ENCODE assay signal across 27 mouse cellular contexts in genomic region chr17:69091618-69092017, GRCm38 (mm10). TPM values are rescaled to one million over a fixed set of nuclear protein-coding genes. Genes with fewer than 3 reads are reported as not detected.
DNase-seq lines count a peak whose midpoint lies in the region; ATAC-seq and TF ChIP-seq lines count a peak whose summit lies in the region.
"Had no signal": no experiment of that assay in that cellular context is flagged by ENCODE, and none has a peak within 500 bp of the region (broad histone marks: within the 10 kb centered on the region; RNA-seq: fewer than 3 reads in every experiment).

No protein-coding gene starts in this region.

- WGBS in heart, adult 2 months, result 89% methylated on average over 3 of the region's 3 CpGs
- WGBS in lung, postnatal 0 days, result 57% methylated on average over 3 of the region's 3 CpGs
- 92% methylated on average over 3 of the region's 3 CpGs for WGBS in forebrain, postnatal 0 days

- H3K9ac ChIP-seq in heart, adult 2 months (ENCODE audit: low read depth, low read length), result no peak overlapping the region
- H3K9ac ChIP-seq in lung, postnatal 0 days (replicated peaks; ENCODE audit: low read depth), result no peak overlapping the region
- H3K9ac ChIP-seq in forebrain, postnatal 0 days, result no peak overlapping the region
- H3K9ac ChIP-seq: embryonic facial prominence, embryonic 12.5 days; embryonic facial prominence, embryonic 15.5 days; heart, embryonic 12.5 days; heart, embryonic 15.5 days; hindbrain, embryonic 13.5 days had no signal

- DNase-seq in heart, adult 11 months, result peak; percentile 39
- DNase-seq in heart, adult 2 months, result no peak
- peak; percentile 50 for DNase-seq in lung, postnatal 0 days (ENCODE audit: low spot score)
- DNase-seq in lung, postnatal 25 days (ENCODE audit: low spot score), result peak; percentile 23
- DNase-seq in forebrain, postnatal 0 days, result no peak
- no peak for DNase-seq in gastrocnemius, adult 18-20 months (ENCODE audit: low spot score)
- DNase-seq in layer of hippocampus, adult 2 months (ENCODE audit: low spot score in 2 of 2), result no peak
- DNase-seq: adrenal gland, adult 2 months; adrenal gland, postnatal 14 days; cerebellum, adult 11 months; cerebellum, adult 2 months; cerebellum, adult 9-11 months; cerebellum, postnatal 25 days; gastrocnemius, postnatal 10 days; gastrocnemius, postnatal 36 days; heart, postnatal 10 days; heart, postnatal 36 days had no signal

- TF ChIP-seq POLR2A in heart, adult 2 months (IDR thresholded peaks at IDR 0.05; ENCODE audit: insufficient read depth, low read depth, low read length), result no peak

- no peaks in the 10 kb centered on the region for H3K4me1 ChIP-seq in heart, adult 2 months (ENCODE audit: control insufficient read depth, insufficient read depth, low read length)
- H3K4me1 ChIP-seq in lung, postnatal 0 days (ENCODE audit: insufficient read depth, low read depth, low read length), result no peaks in the 10 kb centered on the region
- no peaks in the 10 kb centered on the region for H3K4me1 ChIP-seq in forebrain, postnatal 0 days (ENCODE audit: insufficient read depth)
- H3K4me1 ChIP-seq: embryonic facial prominence, embryonic 12.5 days; embryonic facial prominence, embryonic 15.5 days; heart, embryonic 12.5 days; heart, embryonic 15.5 days; hindbrain, embryonic 10.5 days; hindbrain, embryonic 13.5 days had no signal

- intact Hi-C loops in heart, adult 2 months (cut with DNase I), result no loop called here

- peak; percentile 59; the same call in 1 of the 2 replicates for ATAC-seq in lung, postnatal 0 days
- no peak for ATAC-seq in forebrain, postnatal 0 days
- ATAC-seq: forebrain, embryonic 14.5 days; hindbrain, embryonic 16.5 days; Patski had no signal

- H3K9me3 ChIP-seq in lung, postnatal 0 days (ENCODE audit: low read length), result no peaks in the 10 kb centered on the region
- no peaks in the 10 kb centered on the region for H3K9me3 ChIP-seq in forebrain, postnatal 0 days (ENCODE audit: low read length)
- H3K9me3 ChIP-seq: embryonic facial prominence, embryonic 12.5 days; embryonic facial prominence, embryonic 15.5 days; heart, embryonic 12.5 days; heart, embryonic 15.5 days; hindbrain, embryonic 10.5 days; hindbrain, embryonic 13.5 days had no signal

- no peak overlapping the region for H3K27ac ChIP-seq in heart, adult 2 months
- no peak overlapping the region for H3K27ac ChIP-seq in lung, postnatal 0 days (ENCODE audit: low read length)
- H3K27ac ChIP-seq in forebrain, postnatal 0 days (ENCODE audit: low read depth, low read length), result no peak overlapping the region
- no peak overlapping the region for H3K27ac ChIP-seq in layer of hippocampus, adult 2 months
- H3K27ac ChIP-seq: embryonic facial prominence, embryonic 12.5 days; embryonic facial prominence, embryonic 15.5 days; heart, embryonic 15.5 days; hindbrain, embryonic 10.5 days; hindbrain, embryonic 13.5 days had no signal

- no peaks in the 10 kb centered on the region for H3K36me3 ChIP-seq in heart, adult 2 months (ENCODE audit: control insufficient read depth, insufficient read depth, low read length)
- H3K36me3 ChIP-seq in lung, postnatal 0 days (ENCODE audit: insufficient read depth, low read length), result no peaks in the 10 kb centered on the region
- no peaks in the 10 kb centered on the region for H3K36me3 ChIP-seq in forebrain, postnatal 0 days (ENCODE audit: insufficient read depth)
- H3K36me3 ChIP-seq: embryonic facial prominence, embryonic 12.5 days; embryonic facial prominence, embryonic 15.5 days; heart, embryonic 12.5 days; heart, embryonic 15.5 days; hindbrain, embryonic 10.5 days; hindbrain, embryonic 13.5 days had no signal

- H3K79me2 ChIP-seq in heart, adult 2 months (replicated peaks; ENCODE audit: control insufficient read depth, insufficient read depth, low read length), result no peaks in the 10 kb centered on the region

- no peak overlapping the region for H3K4me2 ChIP-seq in lung, postnatal 0 days (replicated peaks; ENCODE audit: low read depth, low read length)
- no peak overlapping the region for H3K4me2 ChIP-seq in forebrain, postnatal 0 days (ENCODE audit: low read depth)
- H3K4me2 ChIP-seq: embryonic facial prominence, embryonic 12.5 days; embryonic facial prominence, embryonic 15.5 days; heart, embryonic 12.5 days; heart, embryonic 15.5 days; hindbrain, embryonic 13.5 days had no signal

- TF ChIP-seq CTCF in heart, adult 2 months (IDR thresholded peaks at IDR 0.05), result no peak
- TF ChIP-seq CTCF in lung, postnatal 0 days (IDR thresholded peaks at IDR 0.05), result no peak
- no peak for TF ChIP-seq CTCF in forebrain, postnatal 0 days (IDR thresholded peaks at IDR 0.05; ENCODE audit: low read depth)
- TF ChIP-seq CTCF in layer of hippocampus, adult 2 months (conservative IDR thresholded peaks at IDR 0.05), result no peak

- TF ChIP-seq EP300 in heart, adult 2 months (IDR thresholded peaks at IDR 0.05; ENCODE audit: insufficient read depth, low read depth, low read length), result no peak
- TF ChIP-seq EP300 in lung, postnatal 0 days (IDR thresholded peaks at IDR 0.05), result no peak

- no peak overlapping the region for H3K4me3 ChIP-seq in heart, adult 2 months
- no peak overlapping the region for H3K4me3 ChIP-seq in lung, postnatal 0 days (ENCODE audit: low read depth, low read length)
- no peak overlapping the region for H3K4me3 ChIP-seq in forebrain, postnatal 0 days (ENCODE audit: low read depth, low read length)
- H3K4me3 ChIP-seq in layer of hippocampus, adult 2 months, result no peak overlapping the region
- H3K4me3 ChIP-seq: embryonic facial prominence, embryonic 12.5 days; embryonic facial prominence, embryonic 15.5 days; heart, embryonic 12.5 days; heart, embryonic 15.5 days; hindbrain, embryonic 10.5 days; hindbrain, embryonic 13.5 days had no signal

- H3K27me3 ChIP-seq in heart, adult 2 months (ENCODE audit: control insufficient read depth, insufficient read depth, low read length), result no peaks in the 10 kb centered on the region
- H3K27me3 ChIP-seq in lung, postnatal 0 days (replicated peaks; ENCODE audit: insufficient read depth, low read length), result no peaks in the 10 kb centered on the region
- no peaks in the 10 kb centered on the region for H3K27me3 ChIP-seq in forebrain, postnatal 0 days (ENCODE audit: insufficient read depth, low read length)
- H3K27me3 ChIP-seq: embryonic facial prominence, embryonic 12.5 days; embryonic facial prominence, embryonic 15.5 days; heart, embryonic 12.5 days; heart, embryonic 15.5 days; hindbrain, embryonic 13.5 days; Patski had no signal

RNA-seq across cellular contexts. Expression of gene Epb41l3, which starts 16.1 kb away (rescaled TPM):
- total RNA-seq in heart, adult 2 months (2021), result 10 to 100 TPM; 13.5 TPM
- polyA plus RNA-seq in heart, adult 2 months (2012; rRNA removed), result 3.0 and 6.4 TPM in 2 replicates
- polyA plus RNA-seq in lung, postnatal 0 days (2015; fragmentation: Nextera tagmentation; extraction: Ambion mirVana), result 10.0 and 14.1 TPM in 2 replicates
- 57.9 and 68.6 TPM in 2 replicates for total RNA-seq in forebrain, postnatal 0 days (2014; rRNA removed)
- 44.1 and 54.1 TPM in 2 replicates for polyA plus RNA-seq in forebrain, postnatal 0 days (2015; fragmentation: Nextera tagmentation; extraction: Ambion mirVana)
- 1 to 10 TPM; 1.8 to 2.6 TPM for total RNA-seq in gastrocnemius, adult 18-20 months (2021)
- 100 to 1,000 TPM; 124 to 129 TPM for total RNA-seq in layer of hippocampus, adult 2 months (2021)
- total RNA-seq: granulocyte monocyte progenitor cell, adult 5-6 weeks had no signal

Comparison
In these comparisons a context has a peak if more than half of its experiments do, and no peak if none do; other contexts are left out.
1. DNase-seq: peak in heart, adult 11 months (single experiment), lung, postnatal 0 days (single experiment) and lung, postnatal 25 days (single experiment); none in heart, adult 2 months (0 of 2), forebrain, postnatal 0 days (single experiment), gastrocnemius, adult 18-20 months (single experiment) and layer of hippocampus, adult 2 months (0 of 2).